Mouse (Mus musculus) erythroblast, embryonic 14.5 days (primary cell): Measurements from ENCODE around the gene Mettl24.

Source experiments
- GATA1 ChIP-seq: IDR thresholded peaks from 2 replicates; pipeline ENCODE4 v1.6.1; 2012; ENCODE audit warnings: low read length, inconsistent platforms, mixed read lengths
- TAL1 ChIP-seq: IDR thresholded peaks from 3 replicates; pipeline ENCODE4 v1.6.1; 2012; ENCODE audit warnings: low read length, inconsistent platforms, mixed read lengths

GRCm38 (mm10) chr10:40775151-40775550 is 92.1 kb downstream of the Mettl24 start:
- TF ChIP-seq GATA1, result no peak
- no peak for TF ChIP-seq TAL1
